Mouse (Mus musculus): ENCODE results near the gene Pnisr. TPM values are rescaled to one million over a fixed set of nuclear protein-coding genes. Genes with fewer than 3 reads are reported as not detected.

Pnisr gene
- polyA plus RNA-seq, 1 experiment from 2014 or later = 202 TPM

GRCm38 (mm10) chr4:21879565-21880220 is 32.3 kb downstream of the Pnisr start, which contains the start of gene Coq3:
Gene Coq3 (plus strand): TSS chr4:21879673.
- no peaks in the 10 kb centered on the region for H3K9me3 ChIP-seq (replicated peaks)
- H3K4me1 ChIP-seq = no peaks in the 10 kb centered on the region
- H3K4me3 ChIP-seq = peak within 1 kb of the TSS; percentile 70
- no peaks in the 10 kb centered on the region for H3K27me3 ChIP-seq
- ATAC-seq (ENCODE audit: low FRiP score) = peak; percentile 95
- peaks cover 8% of the 10 kb centered on the region for H3K36me3 ChIP-seq
- 1% methylated on average over 51 of the region's 51 CpGs for WGBS
- H3K27ac ChIP-seq = peak within 1 kb of the TSS; percentile 95
- H3K9ac ChIP-seq = peak within 1 kb of the TSS; percentile 72
- H3K4me2 ChIP-seq (replicated peaks) = peak within 1 kb of the TSS; percentile 61

- H3K4me2 ChIP-seq (replicated peaks) = no peak overlapping the region
- 93% methylated on average over 6 of the region's 6 CpGs for WGBS
- H3K9ac ChIP-seq = no peak overlapping the region
- H3K9me3 ChIP-seq (replicated peaks) = no peaks in the 10 kb centered on the region
- no peaks in the 10 kb centered on the region for H3K4me1 ChIP-seq
- H3K4me3 ChIP-seq = no peak overlapping the region
- H3K36me3 ChIP-seq = no peaks in the 10 kb centered on the region
- H3K27me3 ChIP-seq = no peaks in the 10 kb centered on the region
- no peak for ATAC-seq (ENCODE audit: low FRiP score)
- H3K27ac ChIP-seq = no peak overlapping the region
Measured at GRCm38 (mm10) chr4:21882806-21883205, 35.4 kb downstream of the Pnisr start.

- no peak for ATAC-seq (ENCODE audit: low FRiP score)
- H3K9ac ChIP-seq = no peak overlapping the region
- H3K4me1 ChIP-seq = no peaks in the 10 kb centered on the region
- H3K36me3 ChIP-seq = no peaks in the 10 kb centered on the region
- H3K27me3 ChIP-seq = no peaks in the 10 kb centered on the region
- no peak overlapping the region for H3K4me3 ChIP-seq
- H3K27ac ChIP-seq = no peak overlapping the region
- H3K9me3 ChIP-seq (replicated peaks) = no peaks in the 10 kb centered on the region
- no peak overlapping the region for H3K4me2 ChIP-seq (replicated peaks)
- WGBS = 85% methylated on average over 8 of the region's 8 CpGs
Measured at GRCm38 (mm10) chr4:21885831-21886230, 38.4 kb downstream of the Pnisr start.

Other genes with a start within 250 kb of the Pnisr start
- 7.8 and 8.9 TPM in 2 replicates for gene Prdm13, start 161.6 kb upstream of the Pnisr start, polyA plus RNA-seq (2016; fragmentation: Nextera tagmentation; extraction: Ambion mirVana)
- 62.6 and 62.8 TPM in 2 replicates for gene Ccnc, start 119.9 kb upstream of the Pnisr start, polyA plus RNA-seq (2016; fragmentation: Nextera tagmentation; extraction: Ambion mirVana)
- 11.3 and 11.5 TPM in 2 replicates for gene Usp45, start 80.4 kb upstream of the Pnisr start, polyA plus RNA-seq (2016; fragmentation: Nextera tagmentation; extraction: Ambion mirVana)
- 24.9 and 27.3 TPM in 2 replicates for gene Tstd3, start 80.4 kb upstream of the Pnisr start, polyA plus RNA-seq (2016; fragmentation: Nextera tagmentation; extraction: Ambion mirVana)
- 11.0 and 11.3 TPM in 2 replicates for gene Coq3, start 32.1 kb downstream of the Pnisr start, polyA plus RNA-seq (2016; fragmentation: Nextera tagmentation; extraction: Ambion mirVana)
- gene Faxc, start 83.7 kb downstream of the Pnisr start, polyA plus RNA-seq (2016; fragmentation: Nextera tagmentation; extraction: Ambion mirVana) = 26.9 and 30.1 TPM in 2 replicates

Data from hindbrain, embryonic 12.5 days (tissue).